Mouse (Mus musculus) limb, embryonic 15.5 days (tissue): Measurements from ENCODE around the gene Gm11627. TPM values are rescaled to one million over a fixed set of nuclear protein-coding genes. Genes with fewer than 3 reads are reported as not detected.
"Not testable (repeated sequence)": the region's sequence is repeated elsewhere in the genome, so short reads cannot be mapped to it uniquely, and the experiment has no call there.

Experiments used
- ATAC-seq: fragments of 200-750 bp; cut with Nextera tagmentation; 2 replicates; pipeline ENCODE4 v1.8.0; 2017; ENCODE audit warnings: low read depth, moderate TSS enrichment; ENCODE audit not compliant: insufficient number of reproducible peaks, low FRiP score, low TSS enrichment
- H3K27ac ChIP-seq: fragments of 300-500 bp; sonication (generic); 2 replicates; pipeline ENCODE4 v1.5.1; 2015; ENCODE audit warnings: moderate library complexity, mild to moderate bottlenecking, inconsistent platforms
- H3K27me3 ChIP-seq: fragments of 300-500 bp; sonication (generic); 2 replicates; pipeline ENCODE4 v1.6.1; 2015; ENCODE audit warnings: inconsistent platforms
- H3K36me3 ChIP-seq: fragments of 300-500 bp; sonication (generic); 2 replicates; pipeline ENCODE4 v1.6.1; 2015; ENCODE audit warnings: inconsistent platforms
- H3K4me1 ChIP-seq: fragments of 300-500 bp; sonication (generic); 2 replicates; pipeline ENCODE4 v1.6.1; 2015; ENCODE audit warnings: inconsistent platforms
- H3K4me2 ChIP-seq: fragments of 300-500 bp; sonication (generic); 2 replicates; pipeline ENCODE4 v1.6.1; 2015; ENCODE audit warnings: mild to moderate bottlenecking, inconsistent platforms
- H3K4me3 ChIP-seq: fragments of 300-500 bp; sonication (generic); 2 replicates; pipeline ENCODE4 v1.5.1; 2015; ENCODE audit warnings: mild to moderate bottlenecking, inconsistent platforms
- H3K9ac ChIP-seq: fragments of 300-500 bp; sonication (generic); 2 replicates; pipeline ENCODE4 v1.6.1; 2015; ENCODE audit warnings: inconsistent platforms
- H3K9me3 ChIP-seq: fragments of 300-500 bp; sonication (generic); 2 replicates; pipeline ENCODE4 v1.6.1; 2016; ENCODE audit warnings: inconsistent platforms
- WGBS: fragments of 180-500 bp; shearing (Covaris S2); methylation state at CpG from one replicate; pipeline ENCODE4 v1.1.7; 2015; 5-methylcytosine and 5-hydroxymethylcytosine counted together
- polyA plus RNA-seq: library from polyadenylated mRNA; unstranded; fragments of >200 nt; fragmentation: Nextera tagmentation; extraction: Ambion mirVana; gene quantifications from 2 replicates; pipeline ENCODE4 v1.2.1, GENCODE M21; 2015

Gene Gm11627
- polyA plus RNA-seq, 1 experiment from 2014 or later, result 11.3 TPM

DNA sequence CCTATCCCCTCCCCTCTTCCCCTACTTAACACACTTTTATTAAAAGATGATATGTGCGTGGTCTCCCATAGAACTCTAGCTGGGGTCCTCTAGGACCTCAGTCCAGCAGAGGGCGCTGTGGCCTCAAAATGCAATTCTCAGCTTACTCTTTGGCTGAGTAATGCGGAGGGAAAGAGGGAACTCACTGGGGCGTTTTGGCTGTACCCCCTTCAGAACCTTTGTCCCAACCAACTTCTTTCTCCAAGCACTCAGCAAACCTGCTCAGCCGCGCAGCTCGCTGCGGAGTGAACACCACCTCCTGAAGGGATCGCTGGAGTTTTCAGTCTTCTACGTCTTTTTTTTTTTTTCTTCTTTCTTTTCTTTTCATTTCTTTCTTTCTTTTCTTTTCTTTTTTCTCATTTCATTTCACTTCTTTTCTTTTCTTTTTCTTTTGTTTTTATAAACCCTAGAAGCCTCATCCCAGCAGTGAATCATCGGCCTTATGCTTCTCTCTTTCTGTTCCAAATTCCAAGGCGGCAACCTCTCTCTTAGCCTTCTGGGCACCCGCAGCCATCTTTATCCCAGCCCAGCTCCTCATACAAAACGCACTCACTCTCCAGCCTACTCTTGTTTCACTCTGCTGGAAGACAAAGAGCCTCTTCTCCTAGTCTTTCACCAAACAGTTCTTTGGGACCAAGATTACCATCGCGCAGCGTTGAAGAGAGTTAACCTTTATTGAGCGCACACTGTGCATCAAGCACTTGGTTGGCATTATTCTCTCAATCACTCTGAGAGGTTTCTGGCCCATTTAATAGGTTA, 6.2 kb downstream of the Gm11627 start:
- Histone ChIP-seq H3K36me3 (no peaks in the 10 kb centered on the region), H3K4me1 (peaks cover 9% of the 10 kb centered on the region), H3K4me2 (peak overlapping the region; percentile 53), H3K27me3 (no peaks in the 10 kb centered on the region), H3K27ac (peak overlapping the region; percentile 84), H3K9me3 (no peaks in the 10 kb centered on the region), H3K9ac (0 out of 2 replicates have a peak overlapping the region, but pooled peaks have one; percentile 42), H3K4me3 (peak overlapping the region; percentile 41)
- peak; percentile 80; the same call in 1 of the 2 replicates for ATAC-seq
- 11% methylated on average over 18 of the region's 18 CpGs for WGBS

GRCm38 (mm10) chr11:102568756-102569377, 10.4 kb downstream of the Gm11627 start:
- no peak overlapping the region for H3K4me2 ChIP-seq
- WGBS, result 73% methylated on average over 7 of the region's 7 CpGs
- no peaks in the 10 kb centered on the region for H3K27me3 ChIP-seq
- no peak overlapping the region for H3K9ac ChIP-seq
- no peak overlapping the region for H3K27ac ChIP-seq
- H3K9me3 ChIP-seq, result no peaks in the 10 kb centered on the region
- H3K4me1 ChIP-seq, result 0 out of 2 replicates have a peak, but pooled peaks cover 4% of the 10 kb centered on the region
- H3K36me3 ChIP-seq, result no peaks in the 10 kb centered on the region
- ATAC-seq, result no peak
- H3K4me3 ChIP-seq, result no peak overlapping the region

- Histone ChIP-seq H3K4me2 (no peak overlapping the region), H3K27ac (no peak overlapping the region), H3K27me3 (no peaks in the 10 kb centered on the region), H3K9ac (no peak overlapping the region), H3K4me1 (0 out of 2 replicates have a peak, but pooled peaks cover under 1% of the 10 kb centered on the region), H3K36me3 (no peaks in the 10 kb centered on the region), H3K4me3 (no peak overlapping the region), H3K9me3 (no peaks in the 10 kb centered on the region)
- ATAC-seq, result no peak
- WGBS, result 72% methylated on average over 12 of the region's 12 CpGs
Observed at GRCm38 (mm10) chr11:102568191-102568590, 11.1 kb downstream of the Gm11627 start.

DNA sequence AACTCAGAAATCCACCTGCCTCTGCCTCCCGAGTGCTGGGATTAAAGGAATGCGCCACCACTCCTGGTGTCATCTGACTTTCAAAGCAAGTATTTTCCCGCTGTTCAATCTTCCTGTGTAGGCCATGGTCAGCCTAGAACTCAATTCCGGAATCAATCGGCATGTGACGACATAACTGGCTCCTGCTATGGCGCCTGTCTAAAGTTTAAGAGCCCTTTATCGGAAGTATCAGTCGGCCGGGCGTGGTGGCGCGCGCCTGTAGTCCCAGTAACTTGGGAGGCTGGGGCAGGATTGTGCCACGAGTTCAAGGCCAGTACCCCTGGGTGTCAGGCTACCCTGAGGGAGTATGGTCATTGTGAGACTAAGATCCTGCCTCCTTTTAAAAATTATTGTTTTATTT, 11.5 kb downstream of the Gm11627 start:
- H3K9ac ChIP-seq, result no peak overlapping the region
- H3K4me1 ChIP-seq, result no peaks in the 10 kb centered on the region
- H3K4me2 ChIP-seq, result no peak overlapping the region
- no peak overlapping the region for H3K27ac ChIP-seq
- no peaks in the 10 kb centered on the region for H3K27me3 ChIP-seq
- no peak for ATAC-seq
- no peaks in the 10 kb centered on the region for H3K9me3 ChIP-seq
- WGBS, result 96% methylated on average over 15 of the region's 15 CpGs
- H3K36me3 ChIP-seq, result no peaks in the 10 kb centered on the region
- H3K4me3 ChIP-seq, result no peak overlapping the region

GRCm38 (mm10) chr11:102567157-102567556, 12.1 kb downstream of the Gm11627 start:
- ATAC-seq, result no peak

DNA sequence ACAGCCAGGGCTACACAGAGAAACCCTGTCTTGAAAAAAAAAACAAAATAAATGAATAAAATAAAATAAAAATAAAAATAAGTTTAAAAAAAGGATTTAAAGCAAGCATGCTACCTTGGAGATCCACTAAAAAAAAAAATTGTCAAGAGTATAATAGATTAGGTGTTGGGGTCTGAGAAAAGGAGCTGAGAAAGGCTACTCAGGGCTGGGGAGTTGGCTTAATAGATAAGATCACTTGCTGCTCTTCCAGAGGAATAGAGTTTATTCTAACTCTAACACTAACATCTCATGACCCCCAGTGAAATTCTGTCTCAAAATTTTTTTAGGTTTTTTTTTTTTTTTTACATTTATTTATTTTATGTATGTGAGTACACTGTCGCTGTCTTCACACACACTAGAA, 13.0 kb downstream of the Gm11627 start:
- no peak for ATAC-seq
- no peak overlapping the region for H3K4me3 ChIP-seq
- H3K9ac ChIP-seq, result no peak overlapping the region
- H3K27me3 ChIP-seq, result no peaks in the 10 kb centered on the region
- H3K4me1 ChIP-seq, result no peaks in the 10 kb centered on the region
- no peak overlapping the region for H3K4me2 ChIP-seq
- no peak overlapping the region for H3K27ac ChIP-seq
- no peaks in the 10 kb centered on the region for H3K36me3 ChIP-seq
- no peaks in the 10 kb centered on the region for H3K9me3 ChIP-seq
- WGBS, result 95% methylated on average over 1 of the region's 1 CpGs

More at GRCm38 (mm10) chr11:102567157-102567556, 12.1 kb downstream of the Gm11627 start:
- no peak overlapping the region for H3K4me2 ChIP-seq
- no peaks in the 10 kb centered on the region for H3K4me1 ChIP-seq
- no peak overlapping the region for H3K4me3 ChIP-seq
- no peaks in the 10 kb centered on the region for H3K27me3 ChIP-seq
- H3K36me3 ChIP-seq, result no peaks in the 10 kb centered on the region
- no peak overlapping the region for H3K9ac ChIP-seq
- H3K9me3 ChIP-seq, result no peaks in the 10 kb centered on the region
- 90% methylated on average over 6 of the region's 6 CpGs for WGBS
- no peak overlapping the region for H3K27ac ChIP-seq

DNA sequence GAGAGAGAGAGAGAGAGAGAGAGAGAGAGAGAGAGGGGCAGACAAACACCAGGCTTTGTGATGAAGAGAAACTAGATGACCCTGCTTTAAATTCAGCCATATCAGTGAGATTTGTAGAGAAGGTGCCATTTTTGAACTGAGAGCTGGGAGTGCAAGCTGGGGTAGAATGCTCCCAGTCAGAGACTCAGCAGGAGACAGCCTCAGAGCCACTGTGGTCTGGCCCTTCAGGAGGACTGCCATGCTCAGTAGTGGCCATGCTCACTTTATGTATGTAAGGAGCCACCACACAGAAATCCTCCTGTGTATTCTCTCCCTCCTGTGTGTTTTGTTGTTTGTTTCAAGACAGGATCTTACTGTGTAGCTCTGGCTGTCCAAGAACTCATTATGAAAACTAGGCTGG, 13.5 kb downstream of the Gm11627 start:
- Histone ChIP-seq H3K27me3 (no peaks in the 10 kb centered on the region), H3K4me1 (no peaks in the 10 kb centered on the region), H3K36me3 (no peaks in the 10 kb centered on the region), H3K4me3 (no peak overlapping the region), H3K4me2 (no peak overlapping the region), H3K9ac (no peak overlapping the region), H3K27ac (no peak overlapping the region), H3K9me3 (no peaks in the 10 kb centered on the region)
- no peak for ATAC-seq

- H3K9ac ChIP-seq, H3K36me3 ChIP-seq, H3K4me1 ChIP-seq, H3K4me3 ChIP-seq, H3K9me3 ChIP-seq, ATAC-seq, H3K4me2 ChIP-seq, H3K27me3 ChIP-seq, H3K27ac ChIP-seq: not testable (repeated sequence)
- WGBS, result 77% methylated on average over 14 of the region's 14 CpGs
Observed at GRCm38 (mm10) chr11:102564952-102565671, 14.1 kb downstream of the Gm11627 start.

DNA sequence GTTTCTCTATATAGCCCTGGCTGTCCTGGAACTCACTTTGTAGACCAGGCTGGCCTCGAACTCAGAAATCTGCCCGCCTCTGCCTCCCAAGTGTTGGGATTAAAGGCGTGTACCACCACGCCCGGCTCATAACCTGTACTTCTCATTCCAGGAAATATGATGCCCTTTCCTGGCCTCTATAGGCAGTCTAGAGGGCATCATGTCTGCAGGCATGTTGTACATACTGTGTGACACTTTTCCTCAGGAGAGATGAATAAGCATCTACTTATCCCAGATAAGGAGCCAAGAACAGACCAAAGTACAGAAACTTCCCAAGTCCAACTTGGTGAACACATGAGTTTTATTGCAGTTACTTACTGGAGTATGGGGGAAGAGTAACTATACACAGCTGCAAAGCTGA, 20.6 kb downstream of the Gm11627 start:
- ATAC-seq, result no peak

GRCm38 (mm10) chr11:102557386-102557785, 21.9 kb downstream of the Gm11627 start:
- no peak overlapping the region for H3K9ac ChIP-seq
- H3K27me3 ChIP-seq, result no peaks in the 10 kb centered on the region
- no peak for ATAC-seq
- H3K4me2 ChIP-seq, result no peak overlapping the region
- no peaks in the 10 kb centered on the region for H3K36me3 ChIP-seq
- H3K27ac ChIP-seq, result no peak overlapping the region
- H3K9me3 ChIP-seq, result no peaks in the 10 kb centered on the region
- peaks cover 10% of the 10 kb centered on the region for H3K4me1 ChIP-seq
- no peak overlapping the region for H3K4me3 ChIP-seq
- 78% methylated on average over 1 of the region's 1 CpGs for WGBS

More for the DNA sequence above, 20.6 kb downstream of the Gm11627 start:
- Histone ChIP-seq H3K36me3 (no peaks in the 10 kb centered on the region), H3K27ac (no peak overlapping the region), H3K4me1 (peaks cover 10% of the 10 kb centered on the region), H3K9ac (no peak overlapping the region), H3K4me3 (no peak overlapping the region), H3K4me2 (no peak overlapping the region), H3K27me3 (no peaks in the 10 kb centered on the region), H3K9me3 (no peaks in the 10 kb centered on the region)
- WGBS, result 95% methylated on average over 4 of the region's 5 CpGs

- no peaks in the 10 kb centered on the region for H3K27me3 ChIP-seq
- peak overlapping the region; percentile 49 for H3K4me2 ChIP-seq
- H3K9ac ChIP-seq, result no peak overlapping the region
- H3K27ac ChIP-seq, result peak overlapping the region; percentile 97; the same call in 1 of the 2 replicates
- no peaks in the 10 kb centered on the region for H3K36me3 ChIP-seq
- H3K4me1 ChIP-seq, result peaks cover 10% of the 10 kb centered on the region
- no peak for ATAC-seq
- H3K4me3 ChIP-seq, result peak overlapping the region; percentile 95
- H3K9me3 ChIP-seq, result no peaks in the 10 kb centered on the region
- WGBS, result 7% methylated on average over 3 of the region's 3 CpGs
Observed at GRCm38 (mm10) chr11:102556716-102557074, 22.6 kb downstream of the Gm11627 start.
